In genomic region chr9:120521161-120521560, GRCm38 (mm10) we compare ENCODE assay signal across 31 mouse cellular contexts. TPM values are rescaled to one million over a fixed set of nuclear protein-coding genes. Genes with fewer than 3 reads are reported as not detected.
"Had no signal": no experiment of that assay in that cellular context is flagged by ENCODE, and none has a peak within 500 bp of the region (broad histone marks: within the 10 kb centered on the region; RNA-seq: fewer than 3 reads in every experiment).

No protein-coding gene starts in this region.

- ATAC-seq: liver, embryonic 12.5 days; liver, postnatal 0 days; lung, postnatal 0 days; midbrain, embryonic 13.5 days; midbrain, embryonic 15.5 days; midbrain, embryonic 16.5 days had no signal

- H3K36me3 ChIP-seq: limb, embryonic 10.5 days; limb, embryonic 12.5 days; limb, embryonic 13.5 days; limb, embryonic 15.5 days; liver, embryonic 12.5 days; liver, embryonic 13.5 days; liver, embryonic 15.5 days; lung, embryonic 15.5 days; midbrain, embryonic 10.5 days; midbrain, embryonic 12.5 days; midbrain, embryonic 13.5 days; midbrain, embryonic 15.5 days had no signal

- H3K9me3 ChIP-seq: limb, embryonic 10.5 days; limb, embryonic 12.5 days; limb, embryonic 13.5 days; limb, embryonic 15.5 days; liver, embryonic 12.5 days; liver, embryonic 13.5 days; liver, embryonic 15.5 days; lung, embryonic 15.5 days; megakaryocyte, embryonic 14.5 days; midbrain, embryonic 10.5 days; midbrain, embryonic 12.5 days; midbrain, embryonic 13.5 days; midbrain, embryonic 15.5 days had no signal

- H3K4me3 ChIP-seq: limb, embryonic 10.5 days; limb, embryonic 12.5 days; limb, embryonic 13.5 days; limb, embryonic 15.5 days; liver, embryonic 12.5 days; liver, embryonic 13.5 days; liver, embryonic 15.5 days; lung, embryonic 15.5 days; megakaryocyte, embryonic 14.5 days; midbrain, embryonic 10.5 days; midbrain, embryonic 12.5 days; midbrain, embryonic 13.5 days; midbrain, embryonic 15.5 days; myocyte had no signal

- H3K4me1 ChIP-seq: limb, embryonic 12.5 days; limb, embryonic 13.5 days; limb, embryonic 15.5 days; liver, embryonic 12.5 days; liver, embryonic 13.5 days; liver, embryonic 15.5 days; lung, embryonic 15.5 days; midbrain, embryonic 12.5 days; midbrain, embryonic 13.5 days; midbrain, embryonic 15.5 days had no signal

- H3K27me3 ChIP-seq: limb, embryonic 12.5 days; limb, embryonic 13.5 days; limb, embryonic 15.5 days; liver, embryonic 13.5 days; liver, embryonic 15.5 days; lung, embryonic 15.5 days; midbrain, embryonic 12.5 days; midbrain, embryonic 13.5 days; midbrain, embryonic 15.5 days had no signal

- DNase-seq: liver; liver, embryonic 13.5 days; liver, postnatal 0 days; lung, adult 18-20 months; lung, adult 2 months; lung, embryonic 14.5 days; lung, postnatal 10 days; lung, postnatal 14 days; lung, postnatal 36 days; lung, postnatal 4 days; midbrain, embryonic 14.5 days had no signal

RNA-seq across cellular contexts. Expression of gene Entpd3, which starts 18.5 kb away (rescaled TPM):
- total RNA-seq: liver, adult 2 months; megakaryocyte progenitor cell, adult 5-6 weeks; megakaryocyte-erythroid progenitor cell, adult 5-6 weeks; monocyte, adult 5-6 weeks had no signal
- polyA plus RNA-seq: liver, adult 2 months; liver, embryonic 12.5 days; liver, embryonic 15.5 days; liver, postnatal 0 days; macrophage had no signal
